Mouse (Mus musculus) forebrain, embryonic 16.5 days (tissue): ENCODE data around the gene Vamp8. TPM values are rescaled to one million over a fixed set of nuclear protein-coding genes. Genes with fewer than 3 reads are reported as not detected.

Experiments used
- ATAC-seq: fragments of 200-750 bp; cut with Nextera tagmentation; 2 replicates; pipeline ENCODE4 v1.8.0; 2017; ENCODE audit warnings: mild to moderate bottlenecking, moderate library complexity
- H3K27ac ChIP-seq: fragments of 300-500 bp; sonication (generic); 2 replicates; pipeline ENCODE4 v1.5.1; 2014; ENCODE audit warnings: low read length, control low read depth
- H3K27me3 ChIP-seq: fragments of 300-500 bp; sonication (generic); replicated peaks from 2 replicates; pipeline ENCODE4 v1.6.1; 2014; ENCODE audit warnings: low read length; ENCODE audit not compliant: control insufficient read depth, insufficient read depth
- H3K36me3 ChIP-seq: fragments of 300-500 bp; sonication (generic); 2 replicates; pipeline ENCODE4 v1.6.1; 2014; ENCODE audit not compliant: control insufficient read depth, insufficient read depth
- H3K4me1 ChIP-seq: fragments of 300-500 bp; sonication (generic); replicated peaks from 2 replicates; pipeline ENCODE4 v1.6.1; 2014; ENCODE audit warnings: low read length; ENCODE audit not compliant: control insufficient read depth, insufficient read depth
- H3K4me2 ChIP-seq: fragments of 300-500 bp; sonication (generic); 2 replicates; pipeline ENCODE4 v1.6.1; 2014; ENCODE audit warnings: mild to moderate bottlenecking, low read length, control low read depth
- H3K4me3 ChIP-seq: fragments of 300-500 bp; sonication (generic); replicated peaks from 2 replicates; pipeline ENCODE4 v1.5.1; 2014; ENCODE audit warnings: mild to moderate bottlenecking, low read length, control low read depth
- H3K9ac ChIP-seq: fragments of 300-500 bp; sonication (generic); replicated peaks from 2 replicates; pipeline ENCODE4 v1.6.1; 2014; ENCODE audit warnings: low read depth, low read length, control low read depth
- H3K9me3 ChIP-seq: fragments of 300-500 bp; sonication (generic); 2 replicates; pipeline ENCODE4 v1.6.1; 2016; ENCODE audit warnings: low read length; ENCODE audit not compliant: control insufficient read depth
- WGBS: fragments of 180-500 bp; shearing (Covaris S2); extraction: QIAGEN DNeasy Blood & Tissue Kit; methylation state at CpG from one replicate; pipeline ENCODE4 v1.1.7; 2014; 5-methylcytosine and 5-hydroxymethylcytosine counted together
- polyA plus RNA-seq: library from polyadenylated mRNA; unstranded; fragments of >200 nt; fragmentation: Nextera tagmentation; extraction: Ambion mirVana; gene quantifications from 2 replicates; pipeline ENCODE4 v1.2.1, GENCODE M21; 2015

Vamp8 gene
- polyA plus RNA-seq, 1 experiment from 2014 or later: 14.4 TPM

- no peaks in the 10 kb centered on the region; the same call in 1 of the 2 replicates for H3K4me1 ChIP-seq
- 55% methylated on average over 7 of the region's 7 CpGs for WGBS
- H3K9ac ChIP-seq: no peak overlapping the region
- H3K4me2 ChIP-seq: peak overlapping the region; percentile 59
- H3K36me3 ChIP-seq: no peaks in the 10 kb centered on the region
- no peaks in the 10 kb centered on the region for H3K9me3 ChIP-seq
- peaks cover 21% of the 10 kb centered on the region for H3K27me3 ChIP-seq
- H3K4me3 ChIP-seq: peak overlapping the region; percentile 43
- no peak overlapping the region for H3K27ac ChIP-seq
- no peak for ATAC-seq
These were observed 10.9 kb downstream of the Vamp8 start for GRCm38 (mm10) chr6:72379377-72380130.

- Histone ChIP-seq H3K4me3 (no peak overlapping the region), H3K4me1 (no peaks in the 10 kb centered on the region; the same call in 1 of the 2 replicates), H3K36me3 (no peaks in the 10 kb centered on the region), H3K4me2 (no peak overlapping the region), H3K9ac (no peak overlapping the region), H3K27me3 (peaks cover 21% of the 10 kb centered on the region), H3K27ac (no peak overlapping the region), H3K9me3 (no peaks in the 10 kb centered on the region)
- WGBS: 85% methylated on average over 8 of the region's 8 CpGs
- no peak for ATAC-seq
These were observed 11.8 kb downstream of the Vamp8 start for GRCm38 (mm10) chr6:72378510-72379234.

- Histone ChIP-seq H3K27me3 (peaks cover 11% of the 10 kb centered on the region), H3K4me1 (no peaks in the 10 kb centered on the region), H3K27ac (no peak overlapping the region), H3K9me3 (no peaks in the 10 kb centered on the region), H3K4me3 (no peak overlapping the region), H3K36me3 (no peaks in the 10 kb centered on the region), H3K9ac (no peak overlapping the region), H3K4me2 (no peak overlapping the region)
- 87% methylated on average over 15 of the region's 15 CpGs for whole genome bisulfite sequencing
- no peak for ATAC-seq
These were observed 15.5 kb downstream of the Vamp8 start for GRCm38 (mm10) chr6:72374820-72375563.

- Histone ChIP-seq H3K4me3 (no peak overlapping the region), H3K27ac (no peak overlapping the region), H3K27me3 (peaks cover 4% of the 10 kb centered on the region; the same call in 1 of the 2 replicates), H3K4me1 (no peaks in the 10 kb centered on the region), H3K9ac (no peak overlapping the region), H3K9me3 (no peaks in the 10 kb centered on the region), H3K36me3 (no peaks in the 10 kb centered on the region), H3K4me2 (no peak overlapping the region)
- 67% methylated on average over 7 of the region's 7 CpGs for WGBS
- ATAC-seq: no peak
These were observed 16.3 kb downstream of the Vamp8 start for GRCm38 (mm10) chr6:72374206-72374605.

- ATAC-seq: no peak
- Histone ChIP-seq H3K4me3 (no peak overlapping the region), H3K27me3 (no peaks in the 10 kb centered on the region), H3K27ac (no peak overlapping the region), H3K36me3 (no peaks in the 10 kb centered on the region), H3K9me3 (no peaks in the 10 kb centered on the region), H3K4me1 (no peaks in the 10 kb centered on the region), H3K9ac (no peak overlapping the region), H3K4me2 (no peak overlapping the region)
- 86% methylated on average over 4 of the region's 4 CpGs for WGBS
These were observed 17.3 kb downstream of the Vamp8 start for GRCm38 (mm10) chr6:72373184-72373583.

- ATAC-seq: no peak
- Histone ChIP-seq H3K27me3 (no peaks in the 10 kb centered on the region), H3K9me3 (no peaks in the 10 kb centered on the region), H3K4me3 (no peak overlapping the region), H3K9ac (no peak overlapping the region), H3K4me2 (no peak overlapping the region), H3K4me1 (no peaks in the 10 kb centered on the region), H3K27ac (no peak overlapping the region), H3K36me3 (no peaks in the 10 kb centered on the region)
- 50% methylated on average over 1 of the region's 1 CpGs for WGBS
These were observed 18.9 kb downstream of the Vamp8 start for GRCm38 (mm10) chr6:72371571-72371970.

GRCm38 (mm10) chr6:72371147-72371546 lies 19.4 kb downstream of the Vamp8 start:
- Histone ChIP-seq H3K9me3 (no peaks in the 10 kb centered on the region), H3K36me3 (no peaks in the 10 kb centered on the region), H3K4me3 (no peak overlapping the region), H3K9ac (no peak overlapping the region), H3K27ac (no peak overlapping the region), H3K4me1 (no peaks in the 10 kb centered on the region), H3K4me2 (no peak overlapping the region), H3K27me3 (no peaks in the 10 kb centered on the region)
- ATAC-seq: no peak
- 36% methylated on average over 5 of the region's 5 CpGs for WGBS

GRCm38 (mm10) chr6:72370091-72370490 lies 20.4 kb downstream of the Vamp8 start:
- Histone ChIP-seq H3K27ac (no peak overlapping the region), H3K4me3 (no peak overlapping the region), H3K9me3 (no peaks in the 10 kb centered on the region), H3K27me3 (no peaks in the 10 kb centered on the region), H3K36me3 (no peaks in the 10 kb centered on the region), H3K9ac (no peak overlapping the region), H3K4me1 (no peaks in the 10 kb centered on the region), H3K4me2 (no peak overlapping the region)
- ATAC-seq: no peak
- whole genome bisulfite sequencing: 78% methylated on average over 12 of the region's 12 CpGs

GRCm38 (mm10) chr6:72369557-72369956 lies 20.9 kb downstream of the Vamp8 start:
- Histone ChIP-seq H3K4me3 (no peak overlapping the region), H3K36me3 (no peaks in the 10 kb centered on the region), H3K4me2 (no peak overlapping the region), H3K9me3 (no peaks in the 10 kb centered on the region), H3K4me1 (no peaks in the 10 kb centered on the region), H3K27ac (no peak overlapping the region), H3K9ac (no peak overlapping the region), H3K27me3 (no peaks in the 10 kb centered on the region)
- WGBS: 79% methylated on average over 4 of the region's 4 CpGs
- no peak for ATAC-seq
